Mouse (Mus musculus) lung, adult 18-20 months (tissue): ENCODE results near the gene Dars2.
"Not testable (repeated sequence)": the region's sequence is repeated elsewhere in the genome, so short reads cannot be mapped to it uniquely, and the experiment has no call there.

Experiments
- DNase-seq, 2 experiments: peaks; one replicate each; pipeline ENCODE4 v3.0.0; 2022; ENCODE audit warnings: mixed read lengths in 2 of 2

Gene Dars2

GRCm38 (mm10) chr1:161035281-161035785, 35.1 kb downstream of the Dars2 start:
- DNase-seq = peak in 1 of 2 experiments; percentile 60

GRCm38 (mm10) chr1:161034435-161035280, 35.8 kb downstream of the Dars2 start, which contains the start of gene Zbtb37:
Gene Zbtb37 (minus strand): TSS chr1:161034849.
- DNase-seq = peak; percentile 98 to 99

GRCm38 (mm10) chr1:161033856-161034434, 36.5 kb downstream of the Dars2 start:
- DNase-seq = no peak

- DNase-seq = no peak
Observed at GRCm38 (mm10) chr1:161032345-161032744, 38.1 kb downstream of the Dars2 start.

- DNase-seq = no peak
Observed at GRCm38 (mm10) chr1:161031881-161032280, 38.6 kb downstream of the Dars2 start.

GRCm38 (mm10) chr1:161030058-161030457, 40.4 kb downstream of the Dars2 start:
- no peak for DNase-seq

- not testable (repeated sequence) for DNase-seq
Observed at GRCm38 (mm10) chr1:161028427-161028826, 42.0 kb downstream of the Dars2 start.

GRCm38 (mm10) chr1:161027196-161027595, 43.3 kb downstream of the Dars2 start:
- no peak for DNase-seq

GRCm38 (mm10) chr1:161025410-161026210, 44.8 kb downstream of the Dars2 start:
- DNase-seq = peak in 1 of 2 experiments; percentile 17

- no peak for DNase-seq
Observed at GRCm38 (mm10) chr1:161020051-161020450, 50.4 kb downstream of the Dars2 start.

- DNase-seq = no peak
Observed at GRCm38 (mm10) chr1:161016378-161016777, 54.1 kb downstream of the Dars2 start.

- DNase-seq = no peak
Observed at GRCm38 (mm10) chr1:161010436-161010835, 60.0 kb downstream of the Dars2 start.

- DNase-seq = no peak
Observed at GRCm38 (mm10) chr1:161008038-161008437, 62.4 kb downstream of the Dars2 start.

GRCm38 (mm10) chr1:161006471-161006870, 64.0 kb downstream of the Dars2 start:
- no peak for DNase-seq

GRCm38 (mm10) chr1:161005526-161005925, 64.9 kb downstream of the Dars2 start:
- no peak for DNase-seq

GRCm38 (mm10) chr1:161004942-161005341, 65.5 kb downstream of the Dars2 start:
- DNase-seq = no peak

GRCm38 (mm10) chr1:160993851-160994250, 76.6 kb downstream of the Dars2 start:
- no peak for DNase-seq
